Mouse (Mus musculus) ES-E14 (cell line): ENCODE measurements around the gene Brca2. TPM values are rescaled to one million over a fixed set of nuclear protein-coding genes. Genes with fewer than 3 reads are reported as not detected.
A peak's percentile ranks its signal among the peaks of the same experiment; 100 is the strongest.

Experiments used
- DNase-seq: peaks from one replicate; pipeline ENCODE4 v3.0.0-alpha.2; 2013; ENCODE audit warnings: low read depth, low spot score
- H3K27ac ChIP-seq: 2 replicates; pipeline ENCODE4 v1.5.1; 2012; ENCODE audit warnings: low read depth, mild to moderate bottlenecking, low read length, moderate library complexity, mixed read lengths; ENCODE audit not compliant: poor library complexity, insufficient read depth, severe bottlenecking
- H3K36me3 ChIP-seq: 2 replicates; pipeline ENCODE4 v1.6.1; 2012; ENCODE audit warnings: mild to moderate bottlenecking, low read length, moderate library complexity, mixed read lengths; ENCODE audit not compliant: control insufficient read depth, poor library complexity, insufficient read depth, severe bottlenecking
- H3K4me1 ChIP-seq, 2 experiments: fragments of 150-350 bp in 1 of 2; sonication (generic) in 1 of 2; 2 replicates each; pipeline ENCODE4 v1.6.1; 2012; ENCODE audit warnings: low read length in 2 of 2, mild to moderate bottlenecking in 1 of 2, mixed read lengths in 1 of 2; ENCODE audit not compliant: control insufficient read depth in 2 of 2, insufficient read depth in 2 of 2, poor library complexity in 1 of 2
- H3K4me3 ChIP-seq, 2 experiments: fragments of 150-350 bp in 1 of 2; sonication (generic) in 1 of 2; 2 replicates each; pipeline ENCODE4 v1.5.1; 2012; ENCODE audit warnings: low read length in 2 of 2, low read depth in 1 of 2, mild to moderate bottlenecking in 1 of 2, mixed read lengths in 1 of 2; ENCODE audit not compliant: insufficient read depth in 1 of 2, poor library complexity in 1 of 2, severe bottlenecking in 1 of 2
- H3K9ac ChIP-seq: 2 replicates; pipeline ENCODE4 v1.6.1; 2012; ENCODE audit warnings: low read depth, mild to moderate bottlenecking, low read length, mixed read lengths; ENCODE audit not compliant: poor library complexity, insufficient read depth, severe bottlenecking
- H3K9me3 ChIP-seq: fragments of 150-350 bp; sonication (generic); 2 replicates; pipeline ENCODE4 v1.6.1; 2012; ENCODE audit warnings: low read depth, mild to moderate bottlenecking, low read length; ENCODE audit not compliant: control insufficient read depth, insufficient read depth
- CHD2 ChIP-seq: IDR thresholded peaks from 2 replicates; pipeline ENCODE4 v1.6.1; 2014; ENCODE audit warnings: mild to moderate bottlenecking, low read depth, low read length, inconsistent platforms
- HCFC1 ChIP-seq: IDR thresholded peaks from 2 replicates; pipeline ENCODE4 v1.6.1; 2012; ENCODE audit warnings: low read length, inconsistent platforms, borderline replicate concordance; ENCODE audit not compliant: insufficient read depth
- MAFK ChIP-seq: IDR thresholded peaks from 2 replicates; pipeline ENCODE4 v1.6.1; 2014; ENCODE audit warnings: mild to moderate bottlenecking, low read depth, low read length, inconsistent platforms; ENCODE audit not compliant: insufficient read depth
- ZC3H11A ChIP-seq: IDR thresholded peaks from 2 replicates; pipeline ENCODE4 v1.6.1; 2012; ENCODE audit warnings: low read depth, mild to moderate bottlenecking, inconsistent platforms, low read length, borderline replicate concordance
- ZNF384 ChIP-seq: IDR thresholded peaks from 2 replicates; pipeline ENCODE4 v1.6.1; 2012; ENCODE audit warnings: low read depth, low read length, inconsistent platforms
- in situ Hi-C, 2 experiments: fragments of 600-800 bp; cut with MboI; formaldehyde crosslinking; loops; one replicate each; pipeline ENCODE4 v1.15.1; 2025; ENCODE audit warnings: low sequenced_read_pairs in 2 of 2, inconsistent platforms in 1 of 2; ENCODE audit not compliant: unreplicated experiment in 2 of 2
- total RNA-seq: library from RNA; depleted of rRNA; stranded (reverse); fragments of 300-350 nt; gene quantifications from 2 replicates; pipeline ENCODE4 v1.2.3, GENCODE M21; 2012

Gene Brca2
- total RNA-seq, 1 experiment, result 49.7 TPM

DNA sequence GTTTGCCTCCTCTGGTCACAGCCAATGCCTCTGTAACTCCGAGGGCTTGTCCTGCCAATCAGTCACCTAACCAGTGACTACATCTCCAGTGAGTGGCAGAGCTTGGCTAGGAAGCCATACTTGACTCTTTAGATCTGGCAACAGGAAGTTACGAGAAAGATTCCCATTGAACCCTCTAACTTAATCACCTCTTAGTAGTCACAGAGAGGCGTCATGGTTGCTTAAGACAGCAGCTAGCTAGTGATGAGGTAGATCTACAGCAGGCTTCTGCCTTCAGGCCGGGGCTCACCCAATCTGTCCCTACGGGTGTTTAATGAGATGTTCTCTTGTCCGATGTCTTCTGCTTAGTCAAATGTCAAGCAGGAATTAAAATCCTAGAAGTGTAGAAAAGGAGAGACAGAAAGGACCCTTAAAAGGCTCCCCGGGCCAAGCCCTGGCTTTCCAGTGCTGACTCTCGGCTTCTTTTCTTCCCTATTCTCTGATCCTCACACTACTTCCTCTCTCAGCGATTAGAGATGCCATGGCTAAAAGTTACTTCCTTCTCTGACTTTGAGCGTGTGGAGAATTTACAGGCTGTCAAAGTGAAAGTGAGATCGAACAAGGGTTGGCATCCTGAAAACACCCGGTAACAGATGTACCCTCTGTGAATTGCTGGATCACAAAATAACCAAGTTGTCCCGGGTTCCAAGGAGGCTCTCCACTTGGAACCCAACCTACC, 69.9 kb downstream of the Brca2 start:
- no peaks in the 10 kb centered on the region; the same call in 1 of the 2 replicates for H3K36me3 ChIP-seq
- in situ Hi-C loops, result no loop called here
- H3K9me3 ChIP-seq, result no peaks in the 10 kb centered on the region
- no peak overlapping the region for H3K4me3 ChIP-seq
- H3K9ac ChIP-seq, result no peak overlapping the region
- peaks cover 0 to 3% of the 10 kb centered on the region in 2 experiments; a peak in 1 of 4 replicates for H3K4me1 ChIP-seq
- DNase-seq, result no peak
- no peak overlapping the region for H3K27ac ChIP-seq
- TF ChIP-seq HCFC1 (no peak), ZNF384 (no peak)

- DNase-seq, result peak; percentile 16
- H3K9me3 ChIP-seq, result no peaks in the 10 kb centered on the region
- TF ChIP-seq CHD2 (no peak), MAFK (no peak), ZNF384 (no peak), ZC3H11A (no peak), HCFC1 (no peak)
- peak overlapping the region; percentile 90 to 94 for H3K4me3 ChIP-seq
- peak overlapping the region; percentile 81 for H3K9ac ChIP-seq
- in situ Hi-C loops, result no loop called here
- no peak overlapping the region for H3K27ac ChIP-seq
- peaks cover 0 to 3% of the 10 kb centered on the region in 2 experiments; a peak in 1 of 4 replicates for H3K4me1 ChIP-seq
- no peaks in the 10 kb centered on the region; the same call in 1 of the 2 replicates for H3K36me3 ChIP-seq
These were observed 70.7 kb downstream of the Brca2 start for GRCm38 (mm10) chr5:150592904-150593755.

GRCm38 (mm10) chr5:150593756-150594648, 71.6 kb downstream of the Brca2 start:
- peak overlapping the region; percentile 81 for H3K9ac ChIP-seq
- no peaks in the 10 kb centered on the region; the same call in 1 of the 2 replicates for H3K36me3 ChIP-seq
- H3K4me3 ChIP-seq, result peak overlapping the region; percentile 90 to 94
- no peak overlapping the region for H3K27ac ChIP-seq
- TF ChIP-seq HCFC1 (no peak), ZC3H11A (no peak), MAFK (no peak), CHD2 (no peak), ZNF384 (no peak)
- H3K9me3 ChIP-seq, result no peaks in the 10 kb centered on the region
- peaks cover 3 to 4% of the 10 kb centered on the region in 2 experiments; a peak in 2 of 4 replicates for H3K4me1 ChIP-seq
- DNase-seq, result peak; percentile 22
- in situ Hi-C loops, result no loop called here

GRCm38 (mm10) chr5:150594649-150595339, 72.4 kb downstream of the Brca2 start:
- TF ChIP-seq ZNF384, result no peak
- Histone ChIP-seq H3K9me3 (no peaks in the 10 kb centered on the region), H3K4me1 (peaks cover 3 to 4% of the 10 kb centered on the region in 2 experiments; a peak in 2 of 4 replicates), H3K36me3 (no peaks in the 10 kb centered on the region; the same call in 1 of the 2 replicates), H3K9ac (no peak overlapping the region), H3K4me3 (peak overlapping the region; percentile 90 to 94), H3K27ac (no peak overlapping the region)
- in situ Hi-C loops, result no loop called here
- DNase-seq, result no peak
